Mouse (Mus musculus): ENCODE results near the gene Tph1.
A peak's percentile ranks its signal among the peaks of the same experiment; 100 is the strongest.

- TF ChIP-seq CTCF (IDR thresholded peaks at IDR 0.05; ENCODE audit: low read depth, low read length) (no peak), POLR2A (IDR thresholded peaks at IDR 0.05; ENCODE audit: extremely low read depth, insufficient read depth, low read length) (peak; percentile 63; the same call in 1 of the 2 replicates)
Measured at GRCm38 (mm10) chr7:46639692-46640031, 32.7 kb downstream of the Tph1 start, which contains the start of gene Sergef.
